Mouse (Mus musculus) embryonic facial prominence, embryonic 14.5 days (tissue): ENCODE results near the gene Gm35315. TPM values are rescaled to one million over a fixed set of nuclear protein-coding genes. Genes with fewer than 3 reads are reported as not detected.

Experiments
- ATAC-seq: fragments of 200-750 bp; cut with Nextera tagmentation; 2 replicates; pipeline ENCODE4 v1.8.0; 2017; ENCODE audit warnings: low read depth, moderate number of reproducible peaks, moderate TSS enrichment
- DNase-seq: peaks from one replicate; pipeline ENCODE4 v3.0.0-alpha.2; 2015; ENCODE audit warnings: low spot score
- H3K27ac ChIP-seq: fragments of 300-500 bp; sonication (generic); replicated peaks from 2 replicates; pipeline ENCODE4 v1.5.1; 2014; ENCODE audit warnings: low read depth, mild to moderate bottlenecking, low read length, moderate library complexity
- H3K27me3 ChIP-seq: fragments of 300-500 bp; sonication (generic); replicated peaks from 2 replicates; pipeline ENCODE4 v1.6.1; 2014; ENCODE audit warnings: low read length; ENCODE audit not compliant: control insufficient read depth, insufficient read depth
- H3K36me3 ChIP-seq: fragments of 300-500 bp; sonication (generic); 2 replicates; pipeline ENCODE4 v1.6.1; 2014; ENCODE audit warnings: low read length, mixed read lengths; ENCODE audit not compliant: control insufficient read depth, insufficient read depth
- H3K4me1 ChIP-seq: fragments of 300-500 bp; sonication (generic); 2 replicates; pipeline ENCODE4 v1.6.1; 2014; ENCODE audit warnings: antibody characterized with exemption, low read length; ENCODE audit not compliant: control insufficient read depth, insufficient read depth
- H3K4me2 ChIP-seq: fragments of 300-500 bp; sonication (generic); 2 replicates; pipeline ENCODE4 v1.6.1; 2014; ENCODE audit warnings: low read depth, mild to moderate bottlenecking, low read length, moderate library complexity, mixed read lengths
- H3K4me3 ChIP-seq: fragments of 300-500 bp; sonication (generic); 2 replicates; pipeline ENCODE4 v1.5.1; 2014; ENCODE audit warnings: low read depth, mild to moderate bottlenecking, low read length
- H3K9ac ChIP-seq: fragments of 300-500 bp; sonication (generic); 2 replicates; pipeline ENCODE4 v1.6.1; 2014; ENCODE audit warnings: low read depth, mild to moderate bottlenecking, low read length, moderate library complexity, mixed read lengths
- H3K9me3 ChIP-seq: fragments of 300-500 bp; sonication (generic); 2 replicates; pipeline ENCODE4 v1.6.1; 2016; ENCODE audit warnings: low read length; ENCODE audit not compliant: control insufficient read depth
- WGBS: fragments of 180-500 bp; shearing (Covaris S2); extraction: QIAGEN DNeasy Blood & Tissue Kit; methylation state at CpG from one replicate; pipeline ENCODE4 v1.1.7; 2014; 5-methylcytosine and 5-hydroxymethylcytosine counted together
- polyA plus RNA-seq: library from polyadenylated mRNA; unstranded; fragments of >200 nt; fragmentation: Nextera tagmentation; extraction: Ambion mirVana; gene quantifications from 2 replicates; pipeline ENCODE4 v1.2.1, GENCODE M21; 2014

The Gm35315 gene
- 0.71 and 1.0 TPM in 2 replicates for polyA plus RNA-seq

DNA sequence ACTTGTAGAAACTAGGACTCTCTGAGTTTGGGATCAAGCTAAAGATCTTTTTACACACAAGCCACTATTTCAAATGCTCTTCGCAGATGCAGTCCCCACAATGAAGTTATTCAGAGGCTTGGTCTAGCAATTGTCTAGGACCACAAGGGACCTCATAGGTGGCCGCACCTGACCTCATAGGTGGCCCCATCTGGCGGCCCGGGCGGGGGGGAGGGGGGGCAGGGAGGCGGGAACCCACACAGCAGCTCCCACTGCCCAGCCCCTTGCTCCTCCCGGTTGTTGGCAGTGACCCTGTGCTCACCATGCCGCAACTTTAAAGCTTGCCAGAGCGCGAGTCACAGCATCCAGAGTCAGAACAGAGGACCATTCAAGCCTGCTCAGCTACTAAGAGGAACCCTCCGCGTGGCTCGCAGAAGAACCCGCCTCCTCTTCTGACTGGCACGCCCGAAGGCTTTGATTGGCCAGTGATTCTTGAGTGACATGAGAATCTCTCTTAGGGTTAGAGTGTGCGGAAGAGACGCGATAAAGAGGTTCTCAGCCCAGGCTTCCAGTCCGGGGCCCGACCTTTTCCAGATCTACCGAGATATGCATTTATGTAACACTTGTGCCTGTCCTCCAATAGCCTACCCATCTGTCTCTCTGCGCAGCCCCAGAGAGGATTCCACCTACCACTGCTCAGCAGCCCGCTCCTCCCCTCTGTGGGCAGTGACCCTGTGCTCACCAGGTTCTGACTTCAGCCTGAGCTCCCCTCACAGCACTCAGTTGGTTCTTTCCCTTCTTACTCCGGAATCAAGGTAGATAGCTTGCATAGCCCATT is at the start of gene Gm35315:
Gene Gm35315 (minus strand): TSS at position 391 of the 817 bp plus-strand sequence.
- H3K9ac ChIP-seq: peak within 1 kb of the TSS; percentile 67
- no peaks in the 10 kb centered on the region for H3K36me3 ChIP-seq
- no peak within 1 kb of the TSS for H3K27ac ChIP-seq
- H3K27me3 ChIP-seq: no peaks in the 10 kb centered on the region
- DNase-seq: peak; percentile 94
- peak within 1 kb of the TSS; percentile 49 for H3K4me3 ChIP-seq
- H3K4me1 ChIP-seq: no peaks in the 10 kb centered on the region
- H3K9me3 ChIP-seq: no peaks in the 10 kb centered on the region
- peak; percentile 97 for ATAC-seq
- WGBS: 2% methylated on average over 22 of the region's 25 CpGs
- peak within 1 kb of the TSS; percentile 77 for H3K4me2 ChIP-seq

DNA sequence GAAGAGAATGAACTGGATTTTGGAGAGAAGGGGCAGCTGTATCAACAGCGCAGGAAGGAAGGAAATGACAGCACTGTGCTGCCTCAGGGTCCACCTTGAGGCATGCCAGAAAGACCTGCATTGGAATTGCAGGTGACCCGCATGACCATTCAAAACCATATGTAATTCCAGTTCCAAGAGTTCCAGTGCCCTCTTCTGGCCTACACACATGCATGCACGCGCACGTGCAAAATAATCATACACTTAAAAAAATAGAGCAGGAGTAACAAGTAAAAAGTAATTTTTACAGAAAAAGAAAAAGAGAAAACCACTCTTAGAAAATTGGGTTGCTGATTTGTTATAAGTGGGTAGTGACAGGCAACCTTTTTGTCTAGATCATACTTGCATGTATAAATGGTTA is 48.8 kb upstream of the Gm35315 start:
- WGBS: 89% methylated on average over 5 of the region's 5 CpGs
- Histone ChIP-seq H3K27me3 (no peaks in the 10 kb centered on the region), H3K4me1 (no peaks in the 10 kb centered on the region), H3K4me3 (no peak overlapping the region), H3K9ac (no peak overlapping the region), H3K4me2 (no peak overlapping the region), H3K27ac (no peak overlapping the region), H3K9me3 (no peaks in the 10 kb centered on the region), H3K36me3 (peaks cover 70% of the 10 kb centered on the region)
- no peak for DNase-seq
- ATAC-seq: no peak

DNA sequence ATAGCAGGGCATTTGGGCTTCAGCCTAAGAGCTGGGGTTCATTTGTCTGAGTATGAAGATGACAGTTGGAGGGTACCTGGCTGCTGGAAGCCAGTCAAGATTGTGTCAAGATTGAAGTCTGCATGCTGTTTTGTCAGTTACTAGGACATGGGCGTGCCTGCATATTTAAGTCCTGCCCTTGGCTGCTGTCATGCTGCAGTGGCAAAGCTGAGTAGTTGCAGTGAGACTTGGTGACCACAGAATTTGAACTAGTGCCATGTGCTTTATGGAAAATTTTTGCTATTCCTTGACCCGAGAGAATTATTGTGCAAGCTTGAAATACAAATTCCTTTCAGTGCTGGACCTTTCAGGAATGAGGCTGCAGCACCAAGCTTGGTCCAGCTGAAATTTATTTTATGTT is 48.1 kb upstream of the Gm35315 start:
- Histone ChIP-seq H3K27ac (no peak overlapping the region), H3K9ac (no peak overlapping the region), H3K27me3 (no peaks in the 10 kb centered on the region), H3K9me3 (no peaks in the 10 kb centered on the region), H3K4me1 (no peaks in the 10 kb centered on the region), H3K36me3 (peaks cover 64% of the 10 kb centered on the region), H3K4me3 (no peak overlapping the region), H3K4me2 (no peak overlapping the region)
- no peak for DNase-seq
- no peak for ATAC-seq
- 86% methylated on average over 2 of the region's 2 CpGs for whole genome bisulfite sequencing

DNA sequence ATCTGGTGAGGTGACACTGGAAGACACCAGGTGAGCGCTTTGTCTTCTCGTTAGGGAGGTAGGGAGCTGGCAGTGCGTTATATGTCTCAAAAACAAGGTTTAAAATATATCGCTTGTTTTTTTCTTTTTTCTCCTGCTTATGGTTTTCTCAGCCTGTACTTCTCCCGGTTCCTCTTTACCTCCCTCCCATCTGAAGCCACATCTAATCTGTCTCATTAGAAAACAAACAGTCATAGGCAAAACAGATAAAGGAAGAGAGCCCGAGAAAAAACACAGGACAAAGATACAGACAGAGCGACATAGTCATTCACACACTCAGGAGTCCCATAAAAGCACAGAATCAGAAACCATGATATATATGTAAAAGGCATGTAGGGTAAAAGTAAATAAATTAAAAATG is 46.2 kb upstream of the Gm35315 start:
- Histone ChIP-seq H3K4me2 (no peak overlapping the region), H3K27me3 (no peaks in the 10 kb centered on the region), H3K4me1 (no peaks in the 10 kb centered on the region; the same call in 1 of the 2 replicates), H3K36me3 (peaks cover 47% of the 10 kb centered on the region), H3K4me3 (no peak overlapping the region), H3K9ac (no peak overlapping the region), H3K9me3 (no peaks in the 10 kb centered on the region), H3K27ac (no peak overlapping the region)
- no peak for ATAC-seq
- DNase-seq: no peak
- WGBS: 93% methylated on average over 7 of the region's 7 CpGs

DNA sequence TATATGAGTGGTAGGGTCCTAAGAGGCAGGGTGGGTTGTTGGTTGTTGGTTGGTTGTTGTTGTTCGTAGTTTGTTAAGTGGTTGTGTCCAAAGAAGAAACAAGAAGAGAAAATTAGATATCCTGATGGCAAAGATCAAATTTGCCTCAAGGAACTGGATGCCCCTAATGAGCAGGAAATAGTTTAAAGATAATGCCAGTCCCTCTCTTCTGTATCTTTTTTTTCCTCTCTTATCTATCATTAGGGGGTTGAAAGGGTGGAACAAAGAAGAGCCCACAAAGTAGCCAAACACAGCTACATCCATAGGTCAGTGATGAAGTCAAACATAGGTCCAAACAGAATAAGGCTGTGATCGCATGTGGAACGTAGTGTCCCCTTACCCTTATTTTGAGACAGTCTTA is 45.1 kb upstream of the Gm35315 start:
- H3K27me3 ChIP-seq: no peaks in the 10 kb centered on the region
- H3K4me3 ChIP-seq: no peak overlapping the region
- no peaks in the 10 kb centered on the region; the same call in 1 of the 2 replicates for H3K4me1 ChIP-seq
- DNase-seq (no peak), ATAC-seq (no peak)
- no peak overlapping the region for H3K27ac ChIP-seq
- no peak overlapping the region for H3K4me2 ChIP-seq
- 0 out of 2 replicates have a peak, but pooled peaks cover 6% of the 10 kb centered on the region for H3K9me3 ChIP-seq
- peaks cover 37% of the 10 kb centered on the region for H3K36me3 ChIP-seq
- 95% methylated on average over 3 of the region's 3 CpGs for WGBS
- H3K9ac ChIP-seq: no peak overlapping the region

DNA sequence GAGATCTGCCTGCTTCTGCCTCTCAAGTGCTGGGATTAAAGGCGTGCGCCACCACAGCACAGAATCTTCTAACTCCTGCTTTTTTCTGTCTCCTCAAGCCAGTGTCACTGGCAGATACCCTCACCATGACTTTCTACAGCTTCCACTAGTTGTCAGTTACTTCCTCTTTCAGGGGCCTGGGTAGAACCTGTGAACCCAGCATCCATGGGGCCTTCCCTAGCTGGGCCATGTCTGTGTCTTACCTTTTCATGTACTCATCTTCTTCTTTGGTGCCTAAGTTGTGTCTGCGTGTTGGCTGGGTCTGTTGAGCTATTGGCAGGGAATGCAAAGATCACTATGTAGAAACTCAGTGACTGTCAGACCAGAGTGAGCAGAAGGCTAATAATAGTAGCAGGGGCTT is 43.6 kb upstream of the Gm35315 start:
- 0 out of 2 replicates have a peak, but pooled peaks cover 13% of the 10 kb centered on the region for H3K9me3 ChIP-seq
- no peak overlapping the region for H3K9ac ChIP-seq
- peaks cover 27% of the 10 kb centered on the region for H3K36me3 ChIP-seq
- no peak overlapping the region for H3K4me2 ChIP-seq
- no peak overlapping the region for H3K27ac ChIP-seq
- H3K27me3 ChIP-seq: no peaks in the 10 kb centered on the region
- ATAC-seq: no peak
- 96% methylated on average over 3 of the region's 3 CpGs for WGBS
- H3K4me3 ChIP-seq: no peak overlapping the region
- no peaks in the 10 kb centered on the region; the same call in 1 of the 2 replicates for H3K4me1 ChIP-seq
- DNase-seq: no peak

DNA sequence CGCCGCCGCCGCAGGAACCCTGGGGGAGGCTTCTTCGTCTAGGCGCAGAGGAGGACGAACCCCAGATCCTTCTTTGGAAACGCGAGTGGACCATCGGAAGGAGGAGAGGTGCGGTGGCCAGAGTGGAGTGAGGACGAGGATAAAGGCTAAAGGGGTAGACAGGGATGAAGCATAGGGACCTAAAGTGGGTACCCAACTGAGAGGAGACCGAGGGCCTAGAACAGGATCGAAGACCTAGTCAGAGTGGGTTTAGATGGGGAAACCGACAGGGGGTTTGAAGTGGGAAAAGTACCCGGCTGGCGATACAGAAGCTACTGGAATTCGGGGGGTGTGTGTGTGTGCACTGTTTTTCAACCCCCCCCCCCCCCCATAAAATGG is 41.9 kb upstream of the Gm35315 start:
- H3K4me2 ChIP-seq: peak overlapping the region; percentile 75
- peaks cover 19% of the 10 kb centered on the region; the same call in 1 of the 2 replicates for H3K36me3 ChIP-seq
- ATAC-seq (peak; percentile 7; the same call in 1 of the 2 replicates), DNase-seq (peak; percentile 1)
- peak overlapping the region; percentile 72 for H3K4me3 ChIP-seq
- H3K27ac ChIP-seq: peak overlapping the region; percentile 61
- peak overlapping the region; percentile 74 for H3K9ac ChIP-seq
- no peaks in the 10 kb centered on the region; the same call in 1 of the 2 replicates for H3K4me1 ChIP-seq
- WGBS: 7% methylated on average over 18 of the region's 18 CpGs
- H3K27me3 ChIP-seq: no peaks in the 10 kb centered on the region
- H3K9me3 ChIP-seq: peaks cover 16% of the 10 kb centered on the region; the same call in 1 of the 2 replicates

DNA sequence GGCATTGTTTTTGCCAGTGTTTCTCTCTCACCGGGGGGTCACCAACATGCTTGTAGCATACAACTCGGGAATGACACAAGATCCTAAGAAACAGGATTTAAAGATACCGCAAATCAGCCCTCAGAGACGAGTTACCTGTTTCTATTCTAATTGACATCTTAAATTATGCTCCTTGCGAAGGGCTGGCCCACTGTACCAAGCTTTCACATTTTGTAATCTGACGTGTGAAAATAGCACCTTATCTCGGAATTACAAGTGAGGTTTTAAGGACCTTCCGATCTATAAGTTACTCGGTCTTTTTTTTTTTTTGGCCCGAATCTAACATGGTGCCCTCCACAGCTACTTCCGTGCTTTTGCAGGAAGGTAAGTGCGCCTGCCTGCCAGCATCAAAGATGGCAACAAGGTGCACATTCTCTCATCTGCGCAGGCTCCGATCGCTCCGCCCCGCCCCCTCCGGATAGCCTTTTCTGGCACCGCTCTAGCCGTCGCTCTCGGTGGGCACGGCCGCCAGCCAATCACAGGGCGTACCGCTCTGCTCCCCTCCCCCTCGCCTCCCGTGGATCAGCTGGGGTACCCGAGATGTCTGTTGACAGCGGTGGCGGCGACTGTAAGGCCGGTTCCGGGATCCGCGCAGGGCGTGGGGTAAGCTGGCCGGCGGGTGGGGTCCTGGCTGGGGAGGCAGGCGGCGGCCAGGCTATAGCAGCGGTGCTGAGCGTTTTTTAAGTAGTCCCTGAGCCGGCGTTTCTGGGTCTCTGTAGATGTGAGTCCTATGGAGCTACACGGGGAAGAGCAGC is 41.3 kb upstream of the Gm35315 start, which contains the start of gene Chfr:
Gene Chfr (plus strand): TSS at position 550 of the 794 bp plus-strand sequence.
- Histone ChIP-seq H3K4me2 (peak within 1 kb of the TSS; percentile 75), H3K27ac (peak within 1 kb of the TSS; percentile 61), H3K36me3 (peaks cover 17% of the 10 kb centered on the region; the same call in 1 of the 2 replicates), H3K27me3 (no peaks in the 10 kb centered on the region), H3K4me3 (peak within 1 kb of the TSS; percentile 72), H3K4me1 (no peaks in the 10 kb centered on the region; the same call in 1 of the 2 replicates), H3K9me3 (peaks cover 18% of the 10 kb centered on the region), H3K9ac (peak within 1 kb of the TSS; percentile 74)
- ATAC-seq: peak; percentile 99
- peak; percentile 98 for DNase-seq
- WGBS: 5% methylated on average over 39 of the region's 46 CpGs
